Mouse (Mus musculus): ENCODE data around the gene Pgc.

- TF ChIP-seq CTCF (IDR thresholded peaks at IDR 0.05; ENCODE audit: extremely low read depth, insufficient read depth, low read length) (no peak), POLR2A (IDR thresholded peaks at IDR 0.05; ENCODE audit: extremely low read depth, insufficient read depth, low read length) (no peak)
Observed at GRCm38 (mm10) chr17:47753130-47753775, 26.6 kb downstream of the Pgc start.

All from cortical plate, adult 2 months (tissue).